Mouse (Mus musculus): ENCODE data around the gene Prkcb. TPM values are rescaled to one million over a fixed set of nuclear protein-coding genes. Genes with fewer than 3 reads are reported as not detected.

Prkcb gene
- polyA plus RNA-seq, 1 experiment, result 10.9 TPM

- TF ChIP-seq CTCF (IDR thresholded peaks at IDR 0.05; ENCODE audit: insufficient read depth, low read length) (no peak), POLR2A (IDR thresholded peaks at IDR 0.05; ENCODE audit: borderline replicate concordance, extremely low read depth, low read depth, low read length) (no peak)
- DNase-seq, result no peak
- Histone ChIP-seq H3K4me1 (ENCODE audit: control insufficient read depth, insufficient read depth, low read length) (no peaks in the 10 kb centered on the region), H3K4me3 (replicated peaks; ENCODE audit: extremely low read depth, low read depth, low read length) (no peak overlapping the region)
- 53% methylated on average over 7 of the region's 7 CpGs for WGBS
Measured at GRCm38 (mm10) chr7:122558085-122558811, 269.7 kb downstream of the Prkcb start.

- no peak for DNase-seq
- TF ChIP-seq CTCF (IDR thresholded peaks at IDR 0.05; ENCODE audit: insufficient read depth, low read length), result no peak
- no peak for TF ChIP-seq POLR2A (IDR thresholded peaks at IDR 0.05; ENCODE audit: borderline replicate concordance, extremely low read depth, low read depth, low read length)
- Histone ChIP-seq H3K4me3 (replicated peaks; ENCODE audit: extremely low read depth, low read depth, low read length) (no peak overlapping the region), H3K4me1 (ENCODE audit: control insufficient read depth, insufficient read depth, low read length) (no peaks in the 10 kb centered on the region)
- WGBS, result 17% methylated on average over 6 of the region's 6 CpGs
Measured at GRCm38 (mm10) chr7:122558912-122559311, 270.4 kb downstream of the Prkcb start.

- TF ChIP-seq POLR2A (IDR thresholded peaks at IDR 0.05; ENCODE audit: borderline replicate concordance, extremely low read depth, low read depth, low read length), result no peak
- TF ChIP-seq CTCF (IDR thresholded peaks at IDR 0.05; ENCODE audit: insufficient read depth, low read length), result no peak
- WGBS, result 32% methylated on average over 5 of the region's 5 CpGs
- no peak for DNase-seq
- H3K4me1 ChIP-seq (ENCODE audit: control insufficient read depth, insufficient read depth, low read length), result no peaks in the 10 kb centered on the region
- H3K4me3 ChIP-seq (replicated peaks; ENCODE audit: extremely low read depth, low read depth, low read length), result no peak overlapping the region
Measured at GRCm38 (mm10) chr7:122562586-122562985, 274.0 kb downstream of the Prkcb start.

- 68% methylated on average over 1 of the region's 1 CpGs for WGBS
- H3K4me1 ChIP-seq (ENCODE audit: control insufficient read depth, insufficient read depth, low read length), result no peaks in the 10 kb centered on the region
- DNase-seq, result no peak
- TF ChIP-seq CTCF (IDR thresholded peaks at IDR 0.05; ENCODE audit: insufficient read depth, low read length), result no peak
- TF ChIP-seq POLR2A (IDR thresholded peaks at IDR 0.05; ENCODE audit: borderline replicate concordance, extremely low read depth, low read depth, low read length), result no peak
- H3K4me3 ChIP-seq (replicated peaks; ENCODE audit: extremely low read depth, low read depth, low read length), result no peak overlapping the region
Measured at GRCm38 (mm10) chr7:122565371-122565770, 276.8 kb downstream of the Prkcb start.

DNA sequence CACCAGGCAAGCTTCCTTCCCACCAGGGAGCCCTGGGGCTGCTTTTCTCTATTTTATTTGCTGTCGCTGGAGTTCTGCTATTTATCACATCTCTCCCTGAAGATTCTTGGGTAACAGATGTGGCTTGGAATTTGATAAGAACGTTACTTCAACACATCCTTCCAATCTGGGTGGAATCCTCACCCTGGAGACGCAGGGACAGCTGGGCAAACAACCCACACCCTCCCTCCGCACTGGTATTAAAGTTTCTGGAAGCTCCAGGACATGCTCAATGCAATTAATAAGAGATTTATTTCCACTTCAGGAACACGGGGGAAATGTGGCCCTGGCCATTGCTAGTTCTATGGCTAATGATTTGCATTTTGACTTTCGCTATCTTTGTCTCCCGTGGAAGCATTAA lies 277.5 kb downstream of the Prkcb start:
- no peak for DNase-seq
- no peaks in the 10 kb centered on the region for H3K4me1 ChIP-seq (ENCODE audit: control insufficient read depth, insufficient read depth, low read length)
- no peak overlapping the region for H3K4me3 ChIP-seq (replicated peaks; ENCODE audit: extremely low read depth, low read depth, low read length)
- 54% methylated on average over 7 of the region's 7 CpGs for WGBS
- TF ChIP-seq CTCF (IDR thresholded peaks at IDR 0.05; ENCODE audit: insufficient read depth, low read length), result no peak
- TF ChIP-seq POLR2A (IDR thresholded peaks at IDR 0.05; ENCODE audit: borderline replicate concordance, extremely low read depth, low read depth, low read length), result no peak

- TF ChIP-seq CTCF (IDR thresholded peaks at IDR 0.05; ENCODE audit: insufficient read depth, low read length), result no peak
- no peak for TF ChIP-seq POLR2A (IDR thresholded peaks at IDR 0.05; ENCODE audit: borderline replicate concordance, extremely low read depth, low read depth, low read length)
- Histone ChIP-seq H3K4me1 (ENCODE audit: control insufficient read depth, insufficient read depth, low read length) (no peaks in the 10 kb centered on the region), H3K4me3 (replicated peaks; ENCODE audit: extremely low read depth, low read depth, low read length) (no peak overlapping the region)
- DNase-seq, result no peak
- WGBS, result 89% methylated on average over 7 of the region's 7 CpGs
Measured at GRCm38 (mm10) chr7:122568787-122569186, 280.2 kb downstream of the Prkcb start.

DNA sequence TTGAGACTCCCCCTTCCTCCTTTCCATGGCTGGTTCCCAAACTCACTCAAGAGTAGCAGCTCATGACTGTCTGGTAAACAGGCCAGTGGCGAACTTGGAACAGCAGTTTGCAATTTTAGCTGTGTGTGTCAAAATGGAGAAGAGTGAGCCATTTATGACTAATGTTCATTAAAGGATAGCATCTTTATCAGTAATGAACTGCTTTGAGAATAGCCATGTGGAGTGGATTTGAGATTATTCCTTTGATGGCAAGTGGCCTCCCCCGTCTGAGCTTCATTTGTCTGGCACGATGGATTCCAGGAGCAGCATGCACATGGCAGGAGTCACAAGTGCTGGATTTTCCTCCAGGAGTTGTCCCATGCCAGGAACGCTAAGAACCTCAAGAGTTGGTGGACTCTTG lies 281.9 kb downstream of the Prkcb start:
- Histone ChIP-seq H3K4me3 (replicated peaks; ENCODE audit: extremely low read depth, low read depth, low read length) (no peak overlapping the region), H3K4me1 (ENCODE audit: control insufficient read depth, insufficient read depth, low read length) (no peaks in the 10 kb centered on the region)
- WGBS, result 60% methylated on average over 4 of the region's 4 CpGs
- TF ChIP-seq CTCF (IDR thresholded peaks at IDR 0.05; ENCODE audit: insufficient read depth, low read length), result no peak
- TF ChIP-seq POLR2A (IDR thresholded peaks at IDR 0.05; ENCODE audit: borderline replicate concordance, extremely low read depth, low read depth, low read length), result no peak
- DNase-seq, result no peak

- Histone ChIP-seq H3K4me1 (ENCODE audit: control insufficient read depth, insufficient read depth, low read length) (no peaks in the 10 kb centered on the region), H3K4me3 (replicated peaks; ENCODE audit: extremely low read depth, low read depth, low read length) (no peak overlapping the region)
- no peak for DNase-seq
- TF ChIP-seq CTCF (IDR thresholded peaks at IDR 0.05; ENCODE audit: insufficient read depth, low read length) (no peak), POLR2A (IDR thresholded peaks at IDR 0.05; ENCODE audit: borderline replicate concordance, extremely low read depth, low read depth, low read length) (no peak)
- 73% methylated on average over 3 of the region's 3 CpGs for WGBS
Measured at GRCm38 (mm10) chr7:122573101-122573635, 284.6 kb downstream of the Prkcb start.

- WGBS, result 83% methylated on average over 7 of the region's 7 CpGs
- TF ChIP-seq CTCF (IDR thresholded peaks at IDR 0.05; ENCODE audit: insufficient read depth, low read length), result no peak
- no peak for TF ChIP-seq POLR2A (IDR thresholded peaks at IDR 0.05; ENCODE audit: borderline replicate concordance, extremely low read depth, low read depth, low read length)
- DNase-seq, result no peak
Measured at GRCm38 (mm10) chr7:122574418-122574817, 285.9 kb downstream of the Prkcb start.

GRCm38 (mm10) chr7:122575056-122575455 lies 286.5 kb downstream of the Prkcb start:
- DNase-seq, result no peak
- Histone ChIP-seq H3K4me1 (ENCODE audit: control insufficient read depth, insufficient read depth, low read length) (no peaks in the 10 kb centered on the region), H3K4me3 (replicated peaks; ENCODE audit: extremely low read depth, low read depth, low read length) (no peak overlapping the region)
- WGBS, result 84% methylated on average over 5 of the region's 5 CpGs
- TF ChIP-seq CTCF (IDR thresholded peaks at IDR 0.05; ENCODE audit: insufficient read depth, low read length), result no peak
- TF ChIP-seq POLR2A (IDR thresholded peaks at IDR 0.05; ENCODE audit: borderline replicate concordance, extremely low read depth, low read depth, low read length), result no peak

More at GRCm38 (mm10) chr7:122574418-122574817, 285.9 kb downstream of the Prkcb start:
- no peaks in the 10 kb centered on the region for H3K4me1 ChIP-seq (ENCODE audit: control insufficient read depth, insufficient read depth, low read length)
- no peak overlapping the region for H3K4me3 ChIP-seq (replicated peaks; ENCODE audit: extremely low read depth, low read depth, low read length)

All from lung, adult 2 months (tissue).